Mouse (Mus musculus) thymus, adult 2 months (tissue): ENCODE data around the gene Prpf19. TPM values are rescaled to one million over a fixed set of nuclear protein-coding genes. Genes with fewer than 3 reads are reported as not detected.

Experiments
- DNase-seq: peaks from one replicate; pipeline ENCODE4 v3.0.0; 2021
- H3K27ac ChIP-seq: fragments of 200-500 bp; 2 replicates; pipeline ENCODE4 v1.5.1; 2012; ENCODE audit warnings: low read length, control low read depth; ENCODE audit not compliant: control insufficient read depth, insufficient read depth
- H3K27me3 ChIP-seq: fragments of 200-500 bp; 2 replicates; pipeline ENCODE4 v1.6.1; 2012; ENCODE audit warnings: mild to moderate bottlenecking, low read length, moderate library complexity, mixed read lengths; ENCODE audit not compliant: control insufficient read depth, insufficient read depth
- H3K36me3 ChIP-seq: fragments of 200-500 bp; 2 replicates; pipeline ENCODE4 v1.6.1; 2012; ENCODE audit warnings: mild to moderate bottlenecking, low read length, moderate library complexity; ENCODE audit not compliant: control insufficient read depth, insufficient read depth
- H3K4me1 ChIP-seq: fragments of 200-500 bp; replicated peaks from 2 replicates; pipeline ENCODE4 v1.6.1; 2012; ENCODE audit warnings: low read length; ENCODE audit not compliant: control insufficient read depth, insufficient read depth
- H3K4me3 ChIP-seq: fragments of 200-500 bp; 2 replicates; pipeline ENCODE4 v1.5.1; 2012; ENCODE audit warnings: mild to moderate bottlenecking, low read length, control low read depth, moderate library complexity; ENCODE audit not compliant: control insufficient read depth, insufficient read depth
- CTCF ChIP-seq: fragments of 200-500 bp; IDR thresholded peaks from 2 replicates; pipeline ENCODE4 v1.5.1; 2012; ENCODE audit warnings: mild to moderate bottlenecking, control low read depth, low read length, moderate library complexity, borderline replicate concordance; ENCODE audit not compliant: control insufficient read depth, poor library complexity, insufficient read depth; ENCODE audit errors: extremely low read depth
- POLR2A ChIP-seq: fragments of 200-500 bp; IDR thresholded peaks from 2 replicates; pipeline ENCODE4 v1.6.1; 2012; ENCODE audit warnings: mild to moderate bottlenecking, low read length, control low read depth, moderate library complexity; ENCODE audit not compliant: control insufficient read depth, poor library complexity, insufficient read depth; ENCODE audit errors: extremely low read depth
- WGBS: fragments of 180-500 bp; shearing (Covaris S2); methylation state at CpG from one replicate; pipeline ENCODE4 v1.1.7; 2018; 5-methylcytosine and 5-hydroxymethylcytosine counted together
- polyA plus RNA-seq: library from polyadenylated mRNA; depleted of rRNA; stranded (reverse); fragments of >200 nt; gene quantifications from 2 replicates; pipeline ENCODE4 v1.2.3, GENCODE M21; 2012

Gene Prpf19
- polyA plus RNA-seq, 1 experiment: 349 TPM

DNA sequence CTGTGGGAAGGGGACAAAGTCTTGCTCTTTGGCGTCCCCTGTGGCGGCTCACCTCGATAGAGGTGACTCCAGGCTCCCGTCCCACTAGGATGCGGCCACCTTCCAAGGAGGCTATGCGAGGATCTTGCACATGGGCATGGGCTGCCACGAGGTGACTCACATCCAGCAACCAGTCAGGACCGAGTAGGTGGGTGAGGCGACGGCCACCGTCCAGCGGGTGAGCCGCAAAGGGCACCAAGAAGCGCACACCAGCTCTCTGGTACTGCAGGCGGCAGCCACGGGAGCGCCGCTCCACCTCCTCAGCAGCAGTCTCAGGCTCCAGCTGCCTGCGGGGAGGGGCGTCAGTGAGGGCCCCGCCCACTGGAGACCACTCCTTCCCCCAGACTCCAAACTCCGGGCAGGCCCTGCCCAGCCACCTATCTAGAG lies 34.9 kb upstream of the Prpf19 start:
- Histone ChIP-seq H3K27me3 (no peaks in the 10 kb centered on the region), H3K27ac (no peak overlapping the region), H3K4me3 (no peak overlapping the region), H3K4me1 (no peaks in the 10 kb centered on the region), H3K36me3 (no peaks in the 10 kb centered on the region)
- WGBS: 92% methylated on average over 22 of the region's 22 CpGs
- DNase-seq: no peak
- TF ChIP-seq POLR2A (no peak), CTCF (no peak)

DNA sequence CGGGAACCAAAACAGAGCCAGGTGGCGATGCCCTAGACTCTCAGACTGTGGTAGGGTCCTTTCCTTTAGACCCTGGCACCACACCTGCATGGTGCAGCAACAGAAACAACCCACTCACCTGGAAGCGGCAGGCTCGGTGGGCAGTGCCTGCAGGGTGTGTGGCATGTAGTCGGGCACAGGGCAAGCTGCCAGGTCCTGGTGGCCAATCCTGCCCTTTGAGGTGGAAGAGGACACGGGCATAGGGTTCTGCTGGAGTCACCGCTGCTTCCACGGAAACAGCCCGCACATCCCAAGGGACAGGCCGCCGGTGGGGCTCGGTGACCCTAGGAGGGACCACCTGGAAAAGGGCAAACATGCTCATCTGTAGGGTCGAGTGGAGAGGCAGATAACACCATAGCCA lies 28.7 kb upstream of the Prpf19 start:
- no peak overlapping the region for H3K27ac ChIP-seq
- no peak overlapping the region for H3K4me3 ChIP-seq
- DNase-seq: no peak
- no peaks in the 10 kb centered on the region for H3K36me3 ChIP-seq
- peaks cover 4% of the 10 kb centered on the region; the same call in 1 of the 2 replicates for H3K27me3 ChIP-seq
- H3K4me1 ChIP-seq: peaks cover 9% of the 10 kb centered on the region; the same call in 1 of the 2 replicates
- 95% methylated on average over 13 of the region's 13 CpGs for WGBS
- no peak for TF ChIP-seq CTCF
- no peak for TF ChIP-seq POLR2A

DNA sequence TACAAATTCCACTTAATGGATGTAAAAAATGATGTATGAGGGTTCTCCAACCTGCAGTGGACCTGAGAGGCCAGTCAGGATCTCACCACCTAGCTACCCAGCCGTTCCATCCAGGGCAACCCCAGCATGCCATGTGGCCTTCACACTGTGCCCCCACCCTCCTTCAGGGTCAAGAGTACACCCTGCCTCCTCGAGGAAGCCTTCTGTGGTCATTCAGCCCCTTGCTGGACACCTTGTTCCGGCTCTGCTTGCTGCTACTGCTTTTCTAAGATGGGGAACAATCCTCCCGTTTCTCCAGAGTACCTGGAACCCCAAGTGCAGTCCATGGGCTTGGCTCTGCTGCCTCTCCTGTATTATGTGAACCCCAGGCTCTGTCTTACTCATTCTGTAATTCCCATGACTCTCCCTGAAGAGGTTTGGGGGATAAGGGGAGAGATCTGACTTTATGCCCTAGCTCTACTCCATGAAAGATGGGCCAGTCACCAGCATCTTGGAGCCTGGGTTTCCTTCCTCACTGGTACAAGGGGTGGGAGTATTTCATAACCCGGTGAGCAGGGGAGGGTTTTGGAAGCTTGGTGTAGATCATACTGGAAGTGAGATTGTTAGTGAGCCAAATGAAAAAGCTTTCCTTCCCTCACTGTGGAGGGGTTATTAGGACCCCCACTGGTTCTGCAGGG lies 26.9 kb upstream of the Prpf19 start:
- Histone ChIP-seq H3K4me3 (no peak overlapping the region), H3K27me3 (peaks cover 4% of the 10 kb centered on the region; the same call in 1 of the 2 replicates), H3K4me1 (peaks cover 9% of the 10 kb centered on the region; the same call in 1 of the 2 replicates), H3K27ac (no peak overlapping the region), H3K36me3 (peaks cover 2% of the 10 kb centered on the region; the same call in 1 of the 2 replicates)
- no peak for DNase-seq
- WGBS: 65% methylated on average over 5 of the region's 5 CpGs
- TF ChIP-seq POLR2A (no peak), CTCF (no peak)

DNA sequence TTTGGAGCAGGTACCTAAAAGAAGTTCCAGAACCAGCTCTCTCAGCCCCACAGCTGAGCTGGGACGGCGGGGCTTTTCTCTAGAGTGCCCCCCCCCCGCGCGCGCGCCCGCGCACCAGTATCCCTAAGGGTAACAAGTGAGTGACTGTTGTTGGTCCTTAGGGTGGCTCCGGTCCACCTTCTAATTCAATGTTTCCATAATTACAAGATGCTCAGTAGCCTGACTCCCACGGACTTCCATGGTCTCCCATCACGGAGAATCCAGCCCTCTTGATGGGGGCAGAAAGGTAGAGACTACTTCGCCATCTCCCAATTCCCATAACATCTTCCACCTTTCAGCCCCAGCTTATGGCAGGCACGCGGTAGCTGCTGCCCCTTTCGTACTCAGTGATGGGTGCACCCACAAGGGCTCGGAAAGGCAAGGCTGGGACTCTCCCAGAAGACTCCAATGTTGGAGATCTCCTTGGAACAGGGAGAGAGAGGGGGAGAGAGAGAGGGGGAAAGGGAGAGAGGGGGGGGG lies 26.3 kb upstream of the Prpf19 start:
- Histone ChIP-seq H3K36me3 (peaks cover 5% of the 10 kb centered on the region; the same call in 1 of the 2 replicates), H3K27me3 (peaks cover 4% of the 10 kb centered on the region; the same call in 1 of the 2 replicates), H3K4me1 (peaks cover 9% of the 10 kb centered on the region; the same call in 1 of the 2 replicates), H3K4me3 (peak overlapping the region; percentile 44), H3K27ac (no peak overlapping the region)
- WGBS: 11% methylated on average over 17 of the region's 17 CpGs
- TF ChIP-seq POLR2A: 0 out of 2 replicates have a peak, but pooled peaks have one; percentile 6
- TF ChIP-seq CTCF: no peak
- DNase-seq: no peak

DNA sequence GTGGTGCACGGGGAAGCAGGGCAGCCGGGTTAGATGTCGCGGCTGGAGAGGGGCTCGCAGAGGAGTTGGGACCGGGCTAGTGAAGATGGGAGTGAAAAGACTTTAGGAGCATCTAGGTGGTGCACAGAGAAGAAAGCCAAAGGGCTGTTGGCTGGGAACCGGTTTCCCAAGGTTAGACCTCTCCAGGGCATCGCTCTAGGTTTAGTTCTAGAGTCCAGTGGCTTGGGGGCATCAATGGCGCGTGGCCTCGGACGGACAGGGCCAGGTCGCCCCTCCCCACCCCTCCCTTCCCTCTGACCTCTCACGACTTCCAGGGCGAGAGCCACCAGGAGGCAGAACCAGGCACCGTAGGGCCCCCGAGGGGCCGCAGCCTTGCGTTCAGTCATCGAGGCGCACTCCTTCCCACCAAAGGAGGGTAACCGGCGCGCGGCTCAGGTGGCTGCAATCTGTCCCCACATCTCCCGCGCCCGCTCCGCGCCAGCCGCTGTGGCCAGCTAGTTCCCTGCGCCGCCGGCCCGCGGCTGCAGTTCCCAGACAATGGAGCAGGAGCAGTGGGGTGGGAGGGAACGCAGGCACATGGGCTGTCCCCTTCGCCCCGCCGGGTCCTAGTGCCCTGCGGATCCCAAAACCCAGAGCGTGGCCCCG lies 25.7 kb upstream of the Prpf19 start:
- Histone ChIP-seq H3K27ac (no peak overlapping the region), H3K4me1 (peaks cover 9% of the 10 kb centered on the region; the same call in 1 of the 2 replicates), H3K36me3 (peaks cover 8% of the 10 kb centered on the region; the same call in 1 of the 2 replicates), H3K4me3 (peak overlapping the region; percentile 44), H3K27me3 (peaks cover 4% of the 10 kb centered on the region; the same call in 1 of the 2 replicates)
- WGBS: 1% methylated on average over 43 of the region's 43 CpGs
- peak; percentile 31 for DNase-seq
- TF ChIP-seq CTCF (no peak), POLR2A (no peak)

DNA sequence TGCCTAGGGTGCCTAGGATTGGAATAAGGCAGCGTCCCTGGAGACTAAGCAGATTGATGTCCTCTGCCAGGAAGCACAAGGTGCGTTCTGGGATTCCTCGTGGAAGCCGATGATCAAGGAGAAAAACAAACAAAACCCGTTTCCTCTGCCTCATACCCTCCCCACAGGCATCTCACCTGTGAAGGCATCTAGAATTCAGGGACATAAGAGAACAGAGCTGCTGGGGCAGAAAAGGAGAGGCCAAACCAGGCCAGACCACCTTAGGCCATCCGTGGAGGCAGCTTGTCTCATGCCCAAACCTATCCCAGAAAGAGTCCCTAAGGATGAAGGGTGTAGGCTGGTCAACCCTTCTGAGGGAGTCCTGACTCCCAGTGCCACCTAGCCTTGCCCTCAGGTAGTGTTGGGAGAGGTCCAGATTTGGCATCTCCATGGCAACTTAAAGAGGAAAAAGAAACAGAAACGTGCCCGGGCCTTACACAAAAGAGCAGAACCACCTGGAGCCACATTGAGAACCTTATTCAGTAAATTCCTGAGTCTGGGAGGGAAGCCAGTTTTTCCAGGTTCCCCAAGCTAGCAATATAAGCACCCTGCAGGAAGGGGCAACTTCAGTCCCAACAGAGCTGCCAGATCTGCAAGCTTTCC lies 25.0 kb upstream of the Prpf19 start, which contains the start of gene Tmem132a:
Gene Tmem132a (minus strand): TSS at position 55 of the 642 bp plus-strand sequence.
- Histone ChIP-seq H3K4me3 (peak within 1 kb of the TSS; percentile 44), H3K4me1 (peaks cover 9% of the 10 kb centered on the region; the same call in 1 of the 2 replicates), H3K27me3 (peaks cover 4% of the 10 kb centered on the region; the same call in 1 of the 2 replicates), H3K36me3 (peaks cover 8% of the 10 kb centered on the region; the same call in 1 of the 2 replicates), H3K27ac (no peak within 1 kb of the TSS)
- TF ChIP-seq CTCF (no peak), POLR2A (no peak)
- 26% methylated on average over 8 of the region's 8 CpGs for WGBS
- no peak for DNase-seq
